Mouse (Mus musculus) intestine, embryonic 14.5 days (tissue): ENCODE measurements around the gene Pitpnc1. TPM values are rescaled to one million over a fixed set of nuclear protein-coding genes. Genes with fewer than 3 reads are reported as not detected.

Experiments used
- ATAC-seq: fragments of 200-750 bp; cut with Nextera tagmentation; replicated peaks from 2 replicates; pipeline ENCODE4 v1.8.0; 2017; ENCODE audit warnings: low read depth, moderate number of reproducible peaks, moderate TSS enrichment, moderate library complexity; ENCODE audit not compliant: low FRiP score, low TSS enrichment
- DNase-seq: peaks from one replicate; pipeline ENCODE4 v3.0.0-alpha.2; 2018; ENCODE audit warnings: low spot score
- H3K27ac ChIP-seq: fragments of 300-500 bp; sonication (generic); 2 replicates; pipeline ENCODE4 v1.5.1; 2014; ENCODE audit warnings: low read depth, mild to moderate bottlenecking, control low read depth
- H3K27me3 ChIP-seq: fragments of 300-500 bp; sonication (generic); replicated peaks from 2 replicates; pipeline ENCODE4 v1.6.1; 2014; ENCODE audit warnings: low read length, control low read depth; ENCODE audit not compliant: control insufficient read depth, insufficient read depth
- H3K36me3 ChIP-seq: fragments of 300-500 bp; sonication (generic); 2 replicates; pipeline ENCODE4 v1.6.1; 2014; ENCODE audit warnings: low read length, control low read depth; ENCODE audit not compliant: control insufficient read depth, insufficient read depth
- H3K4me1 ChIP-seq: fragments of 300-500 bp; sonication (generic); replicated peaks from 2 replicates; pipeline ENCODE4 v1.6.1; 2014; ENCODE audit warnings: low read length, control low read depth, mixed read lengths; ENCODE audit not compliant: control insufficient read depth, insufficient read depth
- H3K4me2 ChIP-seq: fragments of 300-500 bp; sonication (generic); 2 replicates; pipeline ENCODE4 v1.6.1; 2014; ENCODE audit warnings: low read length
- H3K4me3 ChIP-seq: fragments of 300-500 bp; sonication (generic); 2 replicates; pipeline ENCODE4 v1.5.1; 2014; ENCODE audit warnings: low read depth, low read length, control low read depth, mixed read lengths
- H3K9ac ChIP-seq: fragments of 300-500 bp; sonication (generic); 2 replicates; pipeline ENCODE4 v1.6.1; 2014; ENCODE audit warnings: mild to moderate bottlenecking, low read length
- H3K9me3 ChIP-seq: fragments of 300-500 bp; sonication (generic); 2 replicates; pipeline ENCODE4 v1.6.1; 2016; ENCODE audit warnings: low read length, control low read depth; ENCODE audit not compliant: control insufficient read depth
- WGBS: fragments of 180-500 bp; shearing (Covaris S2); extraction: QIAGEN DNeasy Blood & Tissue Kit; methylation state at CpG from one replicate; pipeline ENCODE4 v1.1.7; 2014; 5-methylcytosine and 5-hydroxymethylcytosine counted together
- polyA plus RNA-seq: library from polyadenylated mRNA; unstranded; fragments of >200 nt; fragmentation: Nextera tagmentation; extraction: Ambion mirVana; gene quantifications from 2 replicates; pipeline ENCODE4 v1.2.1, GENCODE M21; 2014

Gene Pitpnc1
- polyA plus RNA-seq, 1 experiment from 2014 or later: 18.2 TPM

- Histone ChIP-seq H3K4me1 (peaks cover 13% of the 10 kb centered on the region; the same call in 1 of the 2 replicates), H3K27ac (no peak overlapping the region)
Measured at GRCm38 (mm10) chr11:107370476-107370875, 100.0 kb downstream of the Pitpnc1 start.

DNA sequence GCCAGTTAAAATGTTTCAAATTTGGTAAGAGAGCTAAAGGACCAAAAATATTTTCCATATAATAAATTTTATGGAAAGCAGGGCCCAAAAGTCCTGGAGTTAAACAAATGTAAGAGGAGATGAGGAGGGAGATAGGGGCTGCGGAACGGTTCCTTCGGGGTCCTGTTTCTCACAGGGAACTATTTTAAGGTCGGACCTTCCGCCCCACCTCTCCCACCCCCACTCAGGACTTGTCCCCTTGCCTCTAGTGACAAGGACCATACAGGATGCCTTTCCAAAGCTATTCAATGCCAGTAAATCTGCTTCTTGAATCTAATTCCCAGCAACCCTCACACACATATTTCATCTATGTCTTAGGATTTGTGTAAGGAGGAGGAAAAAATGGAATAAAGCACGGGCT lies 100.8 kb downstream of the Pitpnc1 start:
- Histone ChIP-seq H3K27me3 (no peaks in the 10 kb centered on the region), H3K4me2 (no peak overlapping the region), H3K4me3 (no peak overlapping the region), H3K9ac (no peak overlapping the region), H3K4me1 (peaks cover 13% of the 10 kb centered on the region; the same call in 1 of the 2 replicates), H3K36me3 (no peaks in the 10 kb centered on the region), H3K9me3 (no peaks in the 10 kb centered on the region), H3K27ac (no peak overlapping the region)
- ATAC-seq (no peak), DNase-seq (no peak)
- 93% methylated on average over 6 of the region's 6 CpGs for WGBS

More at GRCm38 (mm10) chr11:107370476-107370875, 100.0 kb downstream of the Pitpnc1 start:
- WGBS: 90% methylated on average over 3 of the region's 3 CpGs
- no peaks in the 10 kb centered on the region for H3K36me3 ChIP-seq
- H3K4me3 ChIP-seq: no peak overlapping the region
- H3K9me3 ChIP-seq: no peaks in the 10 kb centered on the region
- H3K27me3 ChIP-seq: no peaks in the 10 kb centered on the region
- DNase-seq (no peak), ATAC-seq (no peak)
- no peak overlapping the region for H3K4me2 ChIP-seq
- no peak overlapping the region for H3K9ac ChIP-seq

GRCm38 (mm10) chr11:107365938-107366712 lies 104.4 kb downstream of the Pitpnc1 start:
- no peaks in the 10 kb centered on the region for H3K36me3 ChIP-seq
- no peak overlapping the region for H3K4me3 ChIP-seq
- H3K4me1 ChIP-seq: peaks cover 13% of the 10 kb centered on the region; the same call in 1 of the 2 replicates
- H3K9ac ChIP-seq: no peak overlapping the region
- H3K4me2 ChIP-seq: peak overlapping the region; percentile 9; the same call in 1 of the 2 replicates
- WGBS: 54% methylated on average over 13 of the region's 13 CpGs
- no peaks in the 10 kb centered on the region for H3K27me3 ChIP-seq
- DNase-seq: no peak
- ATAC-seq: no peak
- H3K27ac ChIP-seq: no peak overlapping the region
- no peaks in the 10 kb centered on the region for H3K9me3 ChIP-seq

DNA sequence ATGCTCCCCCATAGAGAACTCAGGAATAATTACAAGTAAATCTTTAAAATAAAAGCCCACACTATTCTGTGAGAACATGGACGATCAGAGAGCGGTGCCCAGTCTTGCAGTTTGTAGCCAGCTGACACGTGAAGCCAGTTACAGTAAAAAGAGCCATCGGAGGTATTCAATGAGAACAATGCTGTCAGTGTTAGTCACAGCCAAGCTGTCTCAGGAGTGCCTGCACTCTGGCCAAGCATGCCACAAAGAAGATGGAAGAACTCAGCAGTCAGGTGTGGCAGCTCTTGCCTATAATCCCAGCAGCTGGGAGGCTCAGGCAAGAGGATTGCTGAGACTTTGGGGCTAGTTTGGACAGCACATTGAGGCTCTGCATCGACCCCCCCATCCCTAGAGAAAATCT lies 111.8 kb downstream of the Pitpnc1 start:
- no peak for DNase-seq
- no peak overlapping the region for H3K4me2 ChIP-seq
- WGBS: 83% methylated on average over 5 of the region's 5 CpGs
- H3K4me3 ChIP-seq: no peak overlapping the region
- no peak for ATAC-seq
- H3K27ac ChIP-seq: no peak overlapping the region
- H3K4me1 ChIP-seq: peaks cover 10% of the 10 kb centered on the region
- no peaks in the 10 kb centered on the region for H3K27me3 ChIP-seq
- H3K9ac ChIP-seq: no peak overlapping the region
- no peaks in the 10 kb centered on the region for H3K36me3 ChIP-seq
- H3K9me3 ChIP-seq: no peaks in the 10 kb centered on the region

GRCm38 (mm10) chr11:107356224-107356623 lies 114.3 kb downstream of the Pitpnc1 start:
- Histone ChIP-seq H3K4me3 (no peak overlapping the region), H3K27me3 (no peaks in the 10 kb centered on the region), H3K9ac (no peak overlapping the region), H3K4me2 (no peak overlapping the region), H3K27ac (no peak overlapping the region), H3K4me1 (peaks cover 10% of the 10 kb centered on the region), H3K36me3 (no peaks in the 10 kb centered on the region), H3K9me3 (no peaks in the 10 kb centered on the region)
- ATAC-seq (no peak), DNase-seq (no peak)
- WGBS: 73% methylated on average over 7 of the region's 7 CpGs

GRCm38 (mm10) chr11:107355526-107355925 lies 115.0 kb downstream of the Pitpnc1 start:
- H3K4me3 ChIP-seq: no peak overlapping the region
- DNase-seq: no peak
- no peaks in the 10 kb centered on the region for H3K9me3 ChIP-seq
- H3K27me3 ChIP-seq: no peaks in the 10 kb centered on the region
- no peak overlapping the region for H3K4me2 ChIP-seq
- no peak overlapping the region for H3K9ac ChIP-seq
- H3K27ac ChIP-seq: no peak overlapping the region
- no peak for ATAC-seq
- H3K4me1 ChIP-seq: peaks cover 10% of the 10 kb centered on the region
- 64% methylated on average over 3 of the region's 3 CpGs for WGBS
- no peaks in the 10 kb centered on the region for H3K36me3 ChIP-seq

DNA sequence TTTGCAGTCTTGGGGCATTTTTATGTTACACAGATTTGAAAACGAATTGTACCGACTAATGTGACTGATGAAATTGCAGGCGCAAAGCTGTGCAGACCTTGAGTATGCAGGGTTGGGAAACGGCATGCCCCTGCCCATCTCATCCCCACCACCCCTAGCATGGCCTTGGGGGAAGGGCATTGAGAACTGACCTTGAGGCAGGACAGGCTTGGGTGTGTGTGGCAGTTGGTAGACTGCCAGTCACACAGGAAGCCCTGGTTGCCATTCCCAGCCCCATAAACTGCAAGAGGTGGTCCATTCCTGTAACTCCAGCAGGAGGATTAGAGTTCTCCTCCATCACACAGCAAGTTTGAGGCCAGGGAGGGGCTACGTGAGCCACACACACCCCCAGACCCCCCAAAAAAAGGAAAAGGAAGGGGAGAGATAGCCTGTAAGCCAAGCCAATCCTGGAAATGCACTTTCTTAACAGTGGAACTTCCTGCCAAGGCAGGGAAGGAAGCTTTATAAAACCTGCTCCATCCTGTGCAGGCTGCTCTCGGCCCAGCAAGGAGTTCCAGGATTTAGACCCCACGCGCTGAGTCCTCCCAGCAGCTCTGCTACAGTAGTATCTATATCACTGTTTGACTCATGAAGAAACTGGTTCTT lies 115.9 kb downstream of the Pitpnc1 start:
- Histone ChIP-seq H3K36me3 (no peaks in the 10 kb centered on the region), H3K27me3 (no peaks in the 10 kb centered on the region), H3K9me3 (no peaks in the 10 kb centered on the region), H3K9ac (no peak overlapping the region), H3K27ac (no peak overlapping the region), H3K4me2 (no peak overlapping the region), H3K4me3 (no peak overlapping the region), H3K4me1 (peaks cover 10% of the 10 kb centered on the region)
- DNase-seq: no peak
- 78% methylated on average over 8 of the region's 8 CpGs for WGBS
- ATAC-seq: no peak

DNA sequence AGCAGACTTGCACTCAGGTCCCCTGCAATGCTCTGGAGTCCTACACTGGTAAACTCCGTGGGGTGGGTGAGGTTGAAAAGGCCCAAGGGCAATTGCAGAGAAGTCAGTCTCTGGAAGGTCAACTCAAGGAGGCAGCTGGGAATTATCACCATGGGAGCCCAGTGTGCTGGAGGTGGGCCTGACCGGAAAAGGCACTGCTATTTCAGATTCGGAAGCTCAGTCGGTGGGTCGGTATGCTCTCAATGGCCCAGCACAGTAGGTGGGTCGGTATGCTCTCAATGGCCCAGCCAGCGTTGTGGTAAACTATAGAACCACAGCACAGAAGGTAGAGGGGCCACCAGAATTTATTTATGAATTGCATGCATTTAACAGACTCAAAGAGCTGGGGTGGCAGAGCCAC lies 117.9 kb downstream of the Pitpnc1 start:
- 45% methylated on average over 7 of the region's 7 CpGs for WGBS

More for the DNA sequence above, 117.9 kb downstream of the Pitpnc1 start:
- Histone ChIP-seq H3K9ac (no peak overlapping the region), H3K27me3 (no peaks in the 10 kb centered on the region), H3K4me1 (peaks cover 19% of the 10 kb centered on the region), H3K4me2 (no peak overlapping the region), H3K27ac (no peak overlapping the region), H3K9me3 (no peaks in the 10 kb centered on the region), H3K4me3 (no peak overlapping the region), H3K36me3 (no peaks in the 10 kb centered on the region)
- DNase-seq (no peak), ATAC-seq (no peak)
